Mouse (Mus musculus) natural killer cell, adult 2 months (primary cell): Measurements from ENCODE around the gene Rpap3.
A peak's percentile ranks its signal among the peaks of the same experiment; 100 is the strongest.

Experiments
- DNase-seq, 2 experiments: peaks; one replicate each; pipeline ENCODE4 v3.0.0; 2022; ENCODE audit warnings: low spot score in 2 of 2

Gene Rpap3

GRCm38 (mm10) chr15:97705211-97706050 lies at the start of gene Rpap3:
Gene Rpap3 (minus strand): TSS chr15:97705825.
- peak; percentile 57 to 68 for DNase-seq

GRCm38 (mm10) chr15:97755361-97755760 lies 49.7 kb upstream of the Rpap3 start:
- no peak for DNase-seq

- no peak for DNase-seq
Observed at GRCm38 (mm10) chr15:97754476-97754875, 48.9 kb upstream of the Rpap3 start.

GRCm38 (mm10) chr15:97752491-97752890 lies 46.9 kb upstream of the Rpap3 start:
- DNase-seq: no peak

GRCm38 (mm10) chr15:97751676-97752075 lies 46.1 kb upstream of the Rpap3 start:
- DNase-seq: peak in 1 of 2 experiments; percentile 38

GRCm38 (mm10) chr15:97750697-97751096 lies 45.1 kb upstream of the Rpap3 start:
- peak; percentile 61 to 64 for DNase-seq

- DNase-seq: no peak
Observed at GRCm38 (mm10) chr15:97749841-97750240, 44.2 kb upstream of the Rpap3 start.

- no peak for DNase-seq
Observed at GRCm38 (mm10) chr15:97749397-97749796, 43.8 kb upstream of the Rpap3 start.

GRCm38 (mm10) chr15:97748964-97749363 lies 43.3 kb upstream of the Rpap3 start:
- no peak for DNase-seq

- DNase-seq: no peak
Observed at GRCm38 (mm10) chr15:97748309-97748708, 42.7 kb upstream of the Rpap3 start.

- no peak for DNase-seq
Observed at GRCm38 (mm10) chr15:97747486-97747885, 41.9 kb upstream of the Rpap3 start.

GRCm38 (mm10) chr15:97746748-97747147 lies 41.1 kb upstream of the Rpap3 start:
- DNase-seq: no peak

GRCm38 (mm10) chr15:97746278-97746677 lies 40.7 kb upstream of the Rpap3 start:
- DNase-seq: no peak

GRCm38 (mm10) chr15:97745331-97745730 lies 39.7 kb upstream of the Rpap3 start:
- no peak for DNase-seq

GRCm38 (mm10) chr15:97744930-97745329 lies 39.3 kb upstream of the Rpap3 start:
- peak in 1 of 2 experiments; percentile 58 for DNase-seq

GRCm38 (mm10) chr15:97743961-97744525 lies 38.4 kb upstream of the Rpap3 start:
- no peak for DNase-seq

- no peak for DNase-seq
Observed at GRCm38 (mm10) chr15:97743210-97743609, 37.6 kb upstream of the Rpap3 start.

GRCm38 (mm10) chr15:97742600-97742999 lies 37.0 kb upstream of the Rpap3 start:
- no peak for DNase-seq

GRCm38 (mm10) chr15:97742074-97742473 lies 36.4 kb upstream of the Rpap3 start:
- DNase-seq: no peak

GRCm38 (mm10) chr15:97741662-97742061 lies 36.0 kb upstream of the Rpap3 start:
- DNase-seq: no peak

- DNase-seq: no peak
Observed at GRCm38 (mm10) chr15:97740283-97740732, 34.7 kb upstream of the Rpap3 start.

- DNase-seq: no peak
Observed at GRCm38 (mm10) chr15:97738923-97739322, 33.3 kb upstream of the Rpap3 start.

- no peak for DNase-seq
Observed at GRCm38 (mm10) chr15:97731988-97732387, 26.4 kb upstream of the Rpap3 start.
